Mouse (Mus musculus) splenic B cell, adult 2 months (primary cell): ENCODE data around the gene Il13.

Experiments used
- DNase-seq: peaks from one replicate; pipeline ENCODE4 v3.0.0-alpha.2; 2011; ENCODE audit warnings: low read depth, low spot score
- H3K27me3 ChIP-seq: 2 replicates; pipeline ENCODE4 v1.6.1; 2012; ENCODE audit warnings: mild to moderate bottlenecking, low read length, moderate library complexity, mixed read lengths; ENCODE audit not compliant: control insufficient read depth, poor library complexity, insufficient read depth, severe bottlenecking
- H3K36me3 ChIP-seq: 2 replicates; pipeline ENCODE4 v1.6.1; 2012; ENCODE audit warnings: mild to moderate bottlenecking, low read length, moderate library complexity, mixed read lengths; ENCODE audit not compliant: control insufficient read depth, poor library complexity, insufficient read depth, severe bottlenecking

The Il13 gene

DNA sequence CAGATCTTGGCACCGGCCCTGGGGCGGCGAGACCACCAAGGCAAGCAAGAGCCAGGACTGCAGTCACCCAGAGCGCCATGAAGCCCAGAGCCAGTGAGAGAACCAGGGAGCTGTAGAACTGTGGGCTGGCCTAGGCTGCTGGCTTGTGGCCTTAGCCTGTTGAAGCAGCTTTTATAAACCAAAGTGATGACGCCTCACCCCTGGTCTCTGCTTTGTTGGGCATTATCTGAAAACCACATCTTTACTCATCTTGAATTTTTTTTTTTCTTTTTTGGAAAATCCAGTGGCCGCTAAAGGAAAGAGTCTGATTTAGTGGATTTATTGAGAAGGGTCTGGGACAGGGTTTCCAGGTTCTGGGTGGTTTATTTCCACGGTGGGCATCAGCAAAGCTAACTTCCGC is at the start of gene Il13:
Il13 (minus strand) TSS at position 147 of the 400 bp plus-strand sequence.
- DNase-seq: no peak
- no peaks in the 10 kb centered on the region for H3K27me3 ChIP-seq
- no peaks in the 10 kb centered on the region for H3K36me3 ChIP-seq

DNA sequence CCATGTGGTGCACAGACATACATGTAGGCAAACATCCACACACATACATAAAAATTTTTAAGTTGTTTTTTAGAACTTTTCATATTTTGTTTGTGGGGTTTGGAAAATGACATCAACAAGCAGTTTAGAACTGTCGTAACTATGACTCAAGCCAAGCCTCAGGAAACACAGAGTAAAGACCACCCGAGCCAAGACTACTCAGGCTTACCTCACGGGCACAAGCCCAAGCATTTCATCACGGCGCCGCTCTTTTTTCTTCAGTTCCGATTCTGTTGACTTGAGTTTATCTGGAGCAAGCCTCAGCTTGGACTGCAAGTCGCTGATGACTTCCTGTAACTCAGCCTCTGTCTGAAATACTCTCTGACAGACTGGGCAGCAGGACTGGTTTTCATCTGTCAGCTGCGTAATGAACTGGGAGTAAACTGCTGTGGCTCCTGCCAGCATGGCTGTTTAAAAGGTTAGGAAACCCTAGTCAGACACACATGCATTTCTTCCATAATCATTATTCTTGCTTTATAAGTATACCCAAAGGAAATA is 48.6 kb upstream of the Il13 start:
- Histone ChIP-seq H3K27me3 (no peaks in the 10 kb centered on the region), H3K36me3 (0 out of 2 replicates have a peak, but pooled peaks cover 4% of the 10 kb centered on the region)
- no peak for DNase-seq

DNA sequence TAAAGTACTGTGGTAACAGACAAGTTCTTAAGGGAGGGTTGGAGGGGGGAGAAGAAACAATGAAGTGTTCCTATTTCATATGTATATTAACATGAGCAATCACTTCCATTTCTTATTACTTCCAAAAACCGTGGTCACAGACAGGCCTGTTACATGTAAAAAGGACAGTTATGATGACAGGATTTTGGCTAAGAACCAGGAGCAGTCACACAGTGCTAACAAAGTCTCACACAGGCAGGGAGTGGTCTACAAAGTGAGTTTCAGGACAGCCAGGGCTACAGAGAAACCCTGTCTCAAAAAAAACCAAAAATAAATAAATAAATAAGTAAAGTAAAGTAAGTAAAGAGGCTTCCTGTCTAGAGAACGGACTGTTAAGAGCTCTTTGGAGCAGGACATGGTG is 47.7 kb upstream of the Il13 start:
- no peaks in the 10 kb centered on the region for H3K27me3 ChIP-seq
- DNase-seq: no peak
- 0 out of 2 replicates have a peak, but pooled peaks cover 4% of the 10 kb centered on the region for H3K36me3 ChIP-seq

- DNase-seq: no peak
- H3K36me3 ChIP-seq: 0 out of 2 replicates have a peak, but pooled peaks cover 4% of the 10 kb centered on the region
- no peaks in the 10 kb centered on the region for H3K27me3 ChIP-seq
Observed at GRCm38 (mm10) chr11:53681686-53682085, 47.2 kb upstream of the Il13 start.

DNA sequence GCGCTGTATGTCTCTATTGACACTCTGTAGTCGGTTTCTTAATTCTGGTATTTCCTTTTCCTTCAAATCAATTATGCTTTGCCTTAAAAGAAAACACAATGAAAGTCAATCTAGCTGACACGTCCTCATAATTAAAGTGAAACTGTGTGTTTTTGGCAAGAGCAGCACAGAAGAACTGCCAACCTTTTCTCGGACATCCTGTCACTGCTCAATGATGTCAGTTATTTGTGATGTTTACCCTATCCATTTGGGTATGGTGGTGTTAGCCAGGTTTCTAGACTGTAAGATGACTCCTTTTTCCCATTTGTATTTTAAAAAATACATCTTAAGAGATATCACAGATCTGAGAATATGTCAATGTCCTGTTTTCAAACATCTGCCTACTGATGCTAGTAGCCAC is 45.6 kb upstream of the Il13 start:
- H3K27me3 ChIP-seq: no peaks in the 10 kb centered on the region
- no peak for DNase-seq
- 0 out of 2 replicates have a peak, but pooled peaks cover 4% of the 10 kb centered on the region for H3K36me3 ChIP-seq

DNA sequence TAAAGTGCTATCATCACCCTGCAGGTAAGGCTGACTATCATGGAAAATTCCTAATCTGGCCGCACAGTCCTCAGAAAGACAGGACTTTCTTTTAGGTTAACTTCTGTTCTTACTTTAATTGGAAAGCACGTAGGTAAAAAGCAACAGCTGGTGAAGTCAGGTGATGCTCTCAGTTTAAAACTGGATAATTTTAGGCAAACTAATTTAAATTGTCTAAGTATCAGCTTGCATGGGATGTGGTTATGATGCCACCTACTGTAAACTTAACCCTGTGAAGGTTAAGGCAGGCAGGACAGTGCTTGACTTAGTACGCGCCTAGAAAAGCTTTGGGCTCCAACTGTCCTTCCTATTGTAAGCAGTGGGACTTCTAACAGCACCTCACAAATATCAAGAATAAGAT is 36.9 kb upstream of the Il13 start:
- DNase-seq: no peak
- H3K36me3 ChIP-seq: peaks cover 15% of the 10 kb centered on the region
- H3K27me3 ChIP-seq: no peaks in the 10 kb centered on the region

DNA sequence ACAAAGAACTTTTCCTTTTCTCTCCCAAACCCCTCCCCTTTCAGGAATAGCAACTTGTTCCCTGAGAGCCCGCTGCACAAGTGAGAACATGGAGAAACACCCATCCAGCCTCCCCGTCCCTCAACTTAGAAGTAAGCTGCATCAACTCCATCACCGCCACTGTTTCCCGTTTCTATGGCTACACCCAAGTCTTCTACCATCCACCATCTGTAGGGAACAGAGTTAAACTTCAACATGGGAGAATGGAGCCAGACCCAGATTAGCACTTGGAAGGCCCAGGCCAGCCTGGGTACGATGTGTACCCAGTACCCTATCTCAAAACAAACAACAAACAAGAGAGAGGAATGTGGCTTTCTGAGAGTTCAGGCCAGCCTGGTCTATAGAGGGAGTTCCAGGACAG is 29.6 kb upstream of the Il13 start:
- H3K27me3 ChIP-seq: no peaks in the 10 kb centered on the region
- H3K36me3 ChIP-seq: peaks cover 6% of the 10 kb centered on the region; the same call in 1 of the 2 replicates
- DNase-seq: no peak

DNA sequence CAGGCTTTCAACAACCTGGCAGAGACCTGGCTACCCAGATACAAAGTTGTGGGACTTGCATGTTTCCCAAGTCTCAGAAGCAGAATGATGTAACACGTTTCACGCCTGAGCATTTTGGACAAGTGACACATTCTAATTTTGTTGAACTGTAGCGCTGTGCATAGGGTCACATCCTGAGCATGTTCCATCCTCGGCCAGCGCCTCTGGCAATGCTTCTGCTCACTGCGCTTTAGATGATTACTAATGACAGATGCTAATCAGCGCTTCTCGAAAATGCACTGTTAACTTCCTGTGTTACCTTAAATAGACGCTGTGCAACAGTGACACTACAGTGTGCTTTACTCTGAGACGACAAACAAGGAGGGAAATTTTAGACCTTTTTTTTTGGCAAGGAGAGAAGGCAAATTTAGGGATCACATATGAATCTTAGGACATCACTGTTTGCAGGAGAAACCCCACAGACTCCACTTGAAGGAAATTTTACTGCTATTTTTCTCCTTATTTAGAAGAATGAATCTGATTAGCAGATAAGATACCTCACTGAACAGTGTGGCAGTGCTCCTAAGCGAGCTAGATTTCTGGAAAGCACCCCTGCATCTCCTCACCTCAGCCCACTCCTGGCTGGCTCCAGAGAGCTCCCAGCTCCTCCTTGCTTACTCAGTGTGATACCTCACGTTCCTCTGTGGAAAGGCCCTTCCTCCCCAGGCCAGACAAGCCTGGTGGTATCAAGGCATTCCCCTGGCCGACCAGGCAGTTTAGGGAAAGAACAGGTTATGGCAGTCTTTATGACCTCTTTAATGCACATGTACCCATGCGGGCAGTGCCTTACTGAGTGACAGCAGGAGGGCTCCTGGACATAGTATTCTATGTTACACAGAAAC is 28.5 kb upstream of the Il13 start:
- DNase-seq: no peak
- H3K27me3 ChIP-seq: no peaks in the 10 kb centered on the region
- peaks cover 6% of the 10 kb centered on the region; the same call in 1 of the 2 replicates for H3K36me3 ChIP-seq

GRCm38 (mm10) chr11:53657828-53658227 is 23.3 kb upstream of the Il13 start:
- H3K27me3 ChIP-seq: no peaks in the 10 kb centered on the region
- DNase-seq: no peak
- H3K36me3 ChIP-seq: peaks cover 16% of the 10 kb centered on the region

- Histone ChIP-seq H3K36me3 (peaks cover 16% of the 10 kb centered on the region), H3K27me3 (no peaks in the 10 kb centered on the region)
- DNase-seq: no peak
Observed at GRCm38 (mm10) chr11:53657381-53657780, 22.9 kb upstream of the Il13 start.

- H3K27me3 ChIP-seq: no peaks in the 10 kb centered on the region
- no peak for DNase-seq
Observed at GRCm38 (mm10) chr11:53656558-53657202, 22.2 kb upstream of the Il13 start.

DNA sequence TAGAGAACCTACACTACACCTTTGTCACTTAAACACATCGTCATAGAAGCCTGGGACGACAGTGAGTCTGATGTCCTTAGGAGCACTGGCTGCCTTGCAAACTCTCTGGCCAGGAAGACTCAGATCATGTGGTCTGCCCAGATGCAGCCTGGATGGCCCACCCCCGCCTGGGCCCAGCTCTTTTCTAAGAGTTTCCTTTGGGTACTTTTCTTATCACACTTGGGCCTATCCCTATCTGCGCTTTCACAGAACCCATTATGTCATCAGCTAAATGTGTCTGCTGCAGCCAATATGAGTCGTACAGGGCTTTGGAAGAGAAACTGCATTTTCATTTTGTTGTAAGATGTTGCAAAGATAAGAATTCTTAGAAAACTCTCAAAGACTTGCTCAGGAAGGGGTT is 20.5 kb upstream of the Il13 start:
- no peak for DNase-seq
- Histone ChIP-seq H3K27me3 (no peaks in the 10 kb centered on the region), H3K36me3 (peaks cover 23% of the 10 kb centered on the region)

More at GRCm38 (mm10) chr11:53656558-53657202, 22.2 kb upstream of the Il13 start:
- peaks cover 19% of the 10 kb centered on the region for H3K36me3 ChIP-seq

DNA sequence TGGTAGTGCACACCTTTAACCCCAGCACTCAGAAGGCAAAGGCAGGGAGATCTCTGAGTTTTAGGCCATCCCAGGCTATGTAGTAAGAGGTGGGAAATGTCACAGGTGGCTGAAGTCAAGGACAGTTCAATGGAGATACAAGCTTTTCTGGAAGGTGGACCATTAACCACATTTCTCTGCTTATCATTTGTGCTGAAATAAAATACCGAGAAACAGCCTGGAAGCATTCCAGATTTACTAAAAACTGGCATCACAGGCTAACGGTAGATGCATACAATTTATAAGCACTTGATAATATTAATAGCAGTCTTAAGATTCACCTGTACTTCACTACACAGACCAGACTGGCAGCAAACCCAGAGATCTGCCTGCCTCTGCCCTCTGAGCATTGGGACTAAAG is 17.9 kb upstream of the Il13 start:
- Histone ChIP-seq H3K36me3 (peaks cover 21% of the 10 kb centered on the region), H3K27me3 (no peaks in the 10 kb centered on the region)
- DNase-seq: no peak

GRCm38 (mm10) chr11:53651441-53651840 is 16.9 kb upstream of the Il13 start:
- no peaks in the 10 kb centered on the region for H3K27me3 ChIP-seq
- peaks cover 20% of the 10 kb centered on the region for H3K36me3 ChIP-seq
- no peak for DNase-seq

GRCm38 (mm10) chr11:53644017-53644416 is 9.5 kb upstream of the Il13 start:
- DNase-seq: no peak
- H3K27me3 ChIP-seq: no peaks in the 10 kb centered on the region
- H3K36me3 ChIP-seq: no peaks in the 10 kb centered on the region
